Mouse (Mus musculus): ENCODE measurements around the gene Nrg3.

The Nrg3 gene

DNA sequence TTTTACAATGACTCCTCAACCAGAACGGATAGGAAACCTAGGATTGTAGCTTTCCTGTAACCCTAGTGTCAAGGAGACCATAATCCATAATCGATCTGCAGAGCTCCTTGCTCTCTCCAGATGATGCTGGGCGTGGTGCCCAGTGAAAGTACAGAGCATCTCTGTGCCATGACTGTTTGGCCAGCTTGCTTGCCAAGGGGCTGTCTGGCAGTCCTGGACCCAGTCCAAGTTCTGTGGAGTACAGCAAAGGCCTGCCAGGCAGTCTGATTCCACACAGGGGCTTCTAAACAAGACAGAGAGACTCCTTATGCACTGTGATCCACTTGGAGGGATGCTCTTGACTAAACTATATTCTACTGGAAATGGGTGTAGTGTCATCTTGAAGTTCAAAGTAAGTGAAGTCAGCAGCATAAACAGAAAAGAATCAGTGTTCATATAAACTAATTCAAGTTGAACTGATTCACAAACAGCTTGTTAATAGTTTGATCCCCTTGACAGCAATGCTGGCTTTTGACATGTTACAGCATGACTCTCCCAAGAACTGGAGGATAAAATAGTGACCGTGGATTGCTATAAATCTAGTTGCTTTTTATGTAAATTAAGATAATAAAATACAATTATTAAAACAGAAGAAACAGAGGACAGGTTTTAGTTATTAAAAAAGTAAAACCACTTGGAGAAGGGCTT is 155.3 kb downstream of the Nrg3 start:
- TF ChIP-seq GATA4 (IDR thresholded peaks at IDR 0.05; ENCODE audit: insufficient replicate concordance, low read length) = no peak

- no peak for TF ChIP-seq GATA4 (IDR thresholded peaks at IDR 0.05; ENCODE audit: insufficient replicate concordance, low read length)
Measured at GRCm38 (mm10) chr14:39314111-39314510, 158.8 kb downstream of the Nrg3 start.

GRCm38 (mm10) chr14:39265121-39265520 is 207.8 kb downstream of the Nrg3 start:
- TF ChIP-seq GATA4 (IDR thresholded peaks at IDR 0.05; ENCODE audit: insufficient replicate concordance, low read length) = no peak

DNA sequence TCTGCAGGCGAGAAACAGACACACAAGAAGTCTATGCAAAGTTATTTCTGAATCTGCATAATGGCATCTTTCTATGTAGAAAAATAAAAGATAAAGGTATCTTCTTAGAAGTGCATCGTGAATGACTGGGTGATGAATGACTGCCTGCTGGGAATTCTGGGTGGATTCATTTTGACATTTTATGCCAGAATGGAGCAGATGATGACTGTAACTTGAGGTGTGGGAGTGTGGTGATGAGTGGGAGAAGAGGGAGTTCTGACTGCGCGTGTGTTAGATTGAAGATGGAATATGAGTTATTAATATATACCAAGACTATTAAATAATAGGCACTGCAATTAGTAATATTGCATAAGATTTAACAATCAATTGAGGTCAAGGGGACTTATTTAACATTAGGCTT is 208.5 kb downstream of the Nrg3 start:
- no peak for TF ChIP-seq GATA4 (IDR thresholded peaks at IDR 0.05; ENCODE audit: insufficient replicate concordance, low read length)

GRCm38 (mm10) chr14:39261016-39261415 is 211.9 kb downstream of the Nrg3 start:
- TF ChIP-seq GATA4 (IDR thresholded peaks at IDR 0.05; ENCODE audit: insufficient replicate concordance, low read length) = no peak

DNA sequence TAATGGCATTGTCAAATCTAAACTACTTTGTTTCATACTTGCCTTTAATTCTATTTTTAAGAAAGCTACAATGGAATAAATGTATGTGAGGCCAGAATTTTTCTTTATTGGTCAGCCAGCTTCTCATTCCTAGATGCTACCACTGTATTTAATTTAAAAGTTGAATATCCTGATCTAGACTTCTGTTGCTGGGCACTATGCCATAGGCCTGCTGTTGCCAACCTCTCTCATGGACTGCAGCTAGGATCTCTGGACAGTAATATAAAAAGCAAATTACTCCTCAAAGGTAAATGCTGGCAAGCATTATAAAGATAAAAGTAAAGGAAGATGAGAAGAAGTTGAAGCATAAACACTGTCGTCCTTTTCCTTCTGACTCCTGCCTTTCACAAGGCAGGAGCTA is 217.5 kb downstream of the Nrg3 start:
- no peak for TF ChIP-seq GATA4 (IDR thresholded peaks at IDR 0.05; ENCODE audit: insufficient replicate concordance, low read length)

GRCm38 (mm10) chr14:39240267-39240666 is 232.6 kb downstream of the Nrg3 start:
- no peak for TF ChIP-seq GATA4 (IDR thresholded peaks at IDR 0.05; ENCODE audit: insufficient replicate concordance, low read length)

DNA sequence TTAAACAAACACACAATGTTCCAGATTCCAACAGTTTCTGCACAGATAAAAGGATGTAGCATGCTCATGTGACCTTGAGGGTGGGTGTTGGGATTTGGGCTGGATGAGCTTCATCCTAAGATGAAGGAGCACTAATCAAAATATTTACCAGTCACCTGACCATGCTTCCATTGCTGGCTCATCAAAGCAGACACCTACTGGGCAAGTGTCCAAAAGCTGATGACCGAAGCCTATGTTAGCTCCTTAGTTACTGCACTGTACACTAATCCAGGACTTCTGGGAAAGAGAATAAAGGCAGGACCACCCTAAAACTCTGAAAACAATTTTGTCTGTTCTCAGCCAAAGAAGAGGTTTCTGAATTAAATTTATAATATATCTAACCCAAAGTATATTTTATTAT is 261.4 kb downstream of the Nrg3 start:
- no peak for TF ChIP-seq GATA4 (IDR thresholded peaks at IDR 0.05; ENCODE audit: insufficient replicate concordance, low read length)

DNA sequence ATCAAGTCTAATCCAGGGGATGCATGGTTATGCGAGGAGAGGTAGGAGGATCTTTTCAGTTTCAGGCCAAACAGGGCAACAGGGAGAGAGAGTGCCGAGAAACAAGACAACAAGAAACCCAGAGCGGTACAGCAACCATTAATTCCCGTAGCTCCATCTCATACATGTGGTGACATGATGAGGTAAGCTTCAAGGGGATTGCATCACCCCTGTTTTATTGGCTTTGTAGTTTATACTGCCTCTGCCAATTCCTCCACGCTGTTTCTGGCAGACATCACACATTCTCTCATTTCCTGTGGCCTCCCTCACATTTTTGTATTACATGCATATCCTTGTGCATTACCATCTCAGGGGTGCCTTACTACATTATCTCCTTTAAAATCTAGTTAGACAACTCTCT is 280.9 kb downstream of the Nrg3 start:
- no peak for TF ChIP-seq GATA4 (IDR thresholded peaks at IDR 0.05; ENCODE audit: insufficient replicate concordance, low read length)

DNA sequence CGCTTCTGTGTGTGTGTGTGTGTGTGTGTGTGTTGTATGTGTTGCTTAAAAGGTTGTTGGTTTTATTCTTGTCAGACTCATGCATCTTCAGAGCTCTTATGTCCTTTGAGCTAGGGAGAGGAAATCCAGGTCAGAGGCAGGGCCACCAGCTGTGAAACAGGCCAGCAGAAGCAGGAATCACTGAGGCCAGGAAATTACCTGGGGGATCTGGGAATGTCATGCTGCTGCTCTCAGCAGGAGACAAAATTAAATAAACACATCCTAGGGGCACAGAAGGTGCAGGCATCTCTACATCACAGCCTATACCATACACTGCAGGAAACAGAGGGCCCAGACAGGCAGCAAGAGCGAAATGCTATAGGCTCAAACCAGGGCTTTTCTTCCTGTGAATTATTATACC is 299.2 kb downstream of the Nrg3 start:
- no peak for TF ChIP-seq GATA4 (IDR thresholded peaks at IDR 0.05; ENCODE audit: insufficient replicate concordance, low read length)

DNA sequence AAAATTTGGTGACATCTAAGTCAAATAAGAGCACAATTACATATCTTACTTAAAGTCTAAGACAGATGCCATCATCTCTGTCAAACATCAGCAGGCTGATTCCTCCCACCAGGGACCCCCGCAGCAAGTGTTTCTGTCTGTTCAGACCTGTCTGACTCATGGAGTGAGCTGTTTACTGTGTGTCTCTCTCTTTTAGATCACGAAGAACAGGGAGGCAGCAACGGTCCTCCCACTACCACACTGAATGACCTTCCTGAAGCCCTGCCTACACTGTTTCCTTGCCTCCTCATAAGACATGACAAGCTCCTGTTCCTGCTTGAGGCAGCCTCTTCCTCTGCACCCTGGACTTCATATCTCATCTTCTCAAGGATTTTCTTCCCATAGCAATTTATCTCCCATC is 312.7 kb downstream of the Nrg3 start:
- TF ChIP-seq GATA4 (IDR thresholded peaks at IDR 0.05; ENCODE audit: insufficient replicate concordance, low read length) = no peak

- TF ChIP-seq GATA4 (IDR thresholded peaks at IDR 0.05; ENCODE audit: insufficient replicate concordance, low read length) = no peak
Measured at GRCm38 (mm10) chr14:39155462-39155861, 317.4 kb downstream of the Nrg3 start.

GRCm38 (mm10) chr14:39129766-39130165 is 343.1 kb downstream of the Nrg3 start:
- no peak for TF ChIP-seq GATA4 (IDR thresholded peaks at IDR 0.05; ENCODE audit: insufficient replicate concordance, low read length)

DNA sequence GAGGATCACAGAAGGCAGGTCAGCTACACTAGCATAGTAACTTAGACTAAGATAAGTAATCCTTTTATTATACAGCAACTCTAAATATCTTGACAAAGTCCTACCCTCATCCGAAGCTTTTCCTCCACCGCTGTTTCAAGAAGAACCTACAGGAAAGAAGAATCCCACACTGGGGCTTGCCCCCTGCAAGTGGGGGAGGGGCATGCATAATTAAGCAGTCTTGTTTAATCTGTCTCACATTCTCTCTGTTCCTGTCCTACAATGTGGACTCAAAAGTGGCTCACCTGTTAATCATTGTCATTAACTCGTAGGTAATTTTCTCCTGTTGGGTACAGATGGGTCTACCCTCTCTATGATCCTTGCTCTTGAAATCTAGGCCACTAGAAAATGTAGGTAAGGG is 354.9 kb downstream of the Nrg3 start:
- TF ChIP-seq GATA4 (IDR thresholded peaks at IDR 0.05; ENCODE audit: insufficient replicate concordance, low read length) = no peak

- TF ChIP-seq GATA4 (IDR thresholded peaks at IDR 0.05; ENCODE audit: insufficient replicate concordance, low read length) = no peak
Measured at GRCm38 (mm10) chr14:39109566-39109965, 363.3 kb downstream of the Nrg3 start.

DNA sequence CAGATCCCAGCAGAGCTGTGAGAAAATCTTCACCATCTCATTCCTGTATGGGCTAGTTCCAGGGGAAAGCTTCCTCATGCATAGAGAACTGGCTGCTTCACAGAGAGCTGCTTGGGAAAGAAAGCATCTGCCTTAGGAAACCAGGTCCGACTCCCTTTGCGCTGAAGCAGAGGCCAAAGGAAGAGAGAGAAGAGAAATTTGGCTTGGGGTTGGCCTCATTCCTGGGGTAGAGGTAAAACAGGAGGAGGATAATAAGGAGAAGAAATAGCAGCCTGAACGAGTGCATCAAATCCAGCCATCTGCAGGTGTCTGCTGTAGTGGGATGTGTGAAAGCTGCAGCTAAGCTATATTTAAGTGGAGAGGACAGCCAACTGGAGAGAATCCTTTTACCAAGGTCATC is 366.1 kb downstream of the Nrg3 start:
- TF ChIP-seq GATA4 (IDR thresholded peaks at IDR 0.05; ENCODE audit: insufficient replicate concordance, low read length) = no peak

DNA sequence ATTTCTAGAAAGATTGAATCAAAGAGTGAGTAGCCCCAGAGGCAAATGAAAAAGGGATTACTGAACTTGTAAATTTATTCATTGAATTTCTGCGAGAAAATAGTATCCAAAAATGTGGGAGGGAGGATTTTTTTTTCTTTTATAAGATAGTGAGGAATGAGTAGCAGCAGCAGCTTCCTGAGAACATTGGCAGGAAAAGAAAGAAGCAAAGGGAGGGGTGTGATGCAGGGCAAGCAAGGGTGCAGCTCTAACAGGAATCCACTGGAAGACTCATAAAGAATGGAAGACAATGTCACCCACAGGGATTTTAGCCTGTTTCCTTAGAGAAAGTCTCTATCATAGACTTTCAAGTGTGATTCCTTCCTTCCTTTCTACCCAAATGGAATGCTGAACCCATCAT is 377.7 kb downstream of the Nrg3 start:
- no peak for TF ChIP-seq GATA4 (IDR thresholded peaks at IDR 0.05; ENCODE audit: insufficient replicate concordance, low read length)
